Mouse (Mus musculus) bone marrow, adult 2 months (tissue): ENCODE results near the gene Ccdc170. TPM values are rescaled to one million over a fixed set of nuclear protein-coding genes. Genes with fewer than 3 reads are reported as not detected.
"Not testable (repeated sequence)": the region's sequence is repeated elsewhere in the genome, so short reads cannot be mapped to it uniquely, and the experiment has no call there.

Source experiments
- H3K27ac ChIP-seq: fragments of 200-500 bp; 2 replicates; pipeline ENCODE4 v1.5.1; 2012; ENCODE audit warnings: low read depth, mild to moderate bottlenecking, control low read depth, inconsistent platforms, low read length; ENCODE audit not compliant: control insufficient read depth, poor library complexity, insufficient read depth
- H3K4me1 ChIP-seq: fragments of 200-500 bp; 2 replicates; pipeline ENCODE4 v1.6.1; 2011; ENCODE audit warnings: low read length; ENCODE audit not compliant: control insufficient read depth, insufficient read depth
- H3K4me3 ChIP-seq: fragments of 200-500 bp; replicated peaks from 2 replicates; pipeline ENCODE3; 2011; ENCODE audit warnings: mild to moderate bottlenecking, low read depth, low read length, control low read depth; ENCODE audit not compliant: control insufficient read depth
- CTCF ChIP-seq: fragments of 200-500 bp; IDR thresholded peaks from 2 replicates; pipeline ENCODE4 v1.5.1; 2011; ENCODE audit warnings: low read length, control low read depth; ENCODE audit not compliant: control insufficient read depth, insufficient read depth
- POLR2A ChIP-seq: fragments of 200-500 bp; IDR thresholded peaks from 2 replicates; pipeline ENCODE4 v1.6.1; 2011; ENCODE audit warnings: low read depth, mild to moderate bottlenecking, control low read depth, low read length, borderline replicate concordance; ENCODE audit not compliant: control insufficient read depth
- WGBS: fragments of 180-500 bp; shearing (Covaris S2); methylation state at CpG from one replicate; pipeline ENCODE4 v1.1.7; 2018; 5-methylcytosine and 5-hydroxymethylcytosine counted together
- polyA plus RNA-seq: library from polyadenylated mRNA; stranded (reverse); fragments of >200 nt; gene quantifications from 2 replicates; pipeline ENCODE4 v1.2.4, GENCODE M21; 2011; ENCODE audit warnings: low replicate concordance; ENCODE audit not compliant: missing spikeins, insufficient read depth, insufficient read length

The Ccdc170 gene
- 0.45 TPM in 1 of 2 replicates, not detected in the other for polyA plus RNA-seq

DNA sequence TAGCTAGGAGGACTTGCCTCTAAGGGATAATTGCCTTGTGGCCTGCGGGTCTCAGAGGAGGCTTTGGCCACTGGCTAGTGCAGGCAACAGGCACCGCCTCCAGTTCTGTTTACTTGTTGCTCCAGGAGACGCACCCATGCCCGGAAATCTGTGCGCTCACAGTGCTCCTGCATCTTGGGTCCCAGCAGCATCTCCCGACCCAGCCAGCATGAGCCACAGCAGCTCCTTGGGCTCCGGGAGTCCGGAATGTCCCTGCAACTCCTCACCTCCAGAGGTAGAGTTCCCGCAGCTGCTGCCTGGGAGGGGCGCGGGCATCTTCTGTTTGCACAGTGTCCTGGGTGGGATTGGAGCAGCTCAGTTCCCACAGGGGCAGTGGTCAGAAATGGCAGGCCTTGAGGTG lies at the start of gene Ccdc170:
Gene Ccdc170, plus strand, starts transcription at position 148 of the 400 bp plus-strand sequence.
- Histone ChIP-seq H3K4me1 (peaks cover 2% of the 10 kb centered on the region; the same call in 1 of the 2 replicates), H3K4me3 (no peak within 1 kb of the TSS), H3K27ac (no peak within 1 kb of the TSS)
- 85% methylated on average over 11 of the region's 11 CpGs for WGBS
- no peak for TF ChIP-seq CTCF
- no peak for TF ChIP-seq POLR2A

DNA sequence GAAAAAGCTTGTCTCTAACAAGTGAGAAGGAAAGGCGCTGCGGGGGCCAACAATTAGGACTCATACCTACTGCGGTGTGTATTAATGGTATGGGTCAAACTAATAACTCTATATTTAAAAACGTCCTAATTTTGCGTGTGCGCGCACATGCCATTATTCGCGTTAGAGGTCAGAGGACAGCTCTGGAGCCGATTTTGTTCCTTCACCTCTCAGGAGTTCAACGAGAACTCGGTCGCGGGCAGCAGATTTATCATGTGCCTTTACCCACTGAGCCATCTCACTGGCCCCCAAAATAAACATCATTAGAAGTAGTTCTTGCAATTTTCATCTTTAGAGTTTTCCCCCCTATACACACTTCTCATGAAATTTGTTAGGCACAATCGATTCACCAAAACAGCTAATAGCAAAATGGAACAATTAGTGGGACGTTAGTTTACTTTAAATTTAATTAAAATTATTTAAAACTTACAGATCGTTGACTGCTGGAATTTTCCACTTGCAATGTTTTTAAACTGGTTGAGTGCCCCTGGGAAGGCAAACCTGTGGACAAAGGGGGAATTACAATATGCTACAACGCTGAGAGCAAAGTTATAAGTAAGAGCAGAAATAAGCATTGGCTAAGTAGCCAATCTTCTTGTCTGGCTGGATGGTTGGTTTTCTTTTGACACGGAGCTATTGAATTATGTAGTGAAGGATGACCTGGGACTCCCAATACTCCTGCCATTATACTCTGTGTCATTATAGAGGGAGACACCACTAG lies 49.1 kb upstream of the Ccdc170 start:
- H3K4me1 ChIP-seq = peaks cover 1% of the 10 kb centered on the region; the same call in 1 of the 2 replicates
- peak overlapping the region; percentile 97 for H3K27ac ChIP-seq
- WGBS = 3% methylated on average over 19 of the region's 19 CpGs
- TF ChIP-seq CTCF (no peak), POLR2A (no peak)
- peak overlapping the region; percentile 86 for H3K4me3 ChIP-seq

DNA sequence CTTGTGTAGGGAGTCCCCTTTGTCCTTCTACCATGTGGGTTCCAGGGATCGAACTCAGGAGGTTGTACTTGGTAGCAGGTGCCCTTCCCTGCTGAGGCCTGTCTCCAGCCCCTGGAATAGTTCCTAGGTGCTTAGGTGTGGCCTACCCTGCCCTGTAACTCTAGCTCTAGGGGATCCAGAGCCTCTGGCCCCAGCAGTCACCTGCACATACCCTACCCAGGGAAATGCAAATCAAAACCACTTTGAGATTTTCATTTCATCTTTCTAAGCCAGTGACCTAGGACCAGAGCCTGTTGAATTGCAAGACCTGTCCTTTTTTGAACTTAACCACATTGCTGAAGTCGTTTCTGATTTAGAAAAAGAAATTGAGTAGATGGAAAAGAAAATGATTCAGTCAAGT lies 48.4 kb upstream of the Ccdc170 start:
- H3K4me3 ChIP-seq, H3K4me1 ChIP-seq, H3K27ac ChIP-seq: not testable (repeated sequence)
- 50% methylated on average over 2 of the region's 2 CpGs for WGBS

DNA sequence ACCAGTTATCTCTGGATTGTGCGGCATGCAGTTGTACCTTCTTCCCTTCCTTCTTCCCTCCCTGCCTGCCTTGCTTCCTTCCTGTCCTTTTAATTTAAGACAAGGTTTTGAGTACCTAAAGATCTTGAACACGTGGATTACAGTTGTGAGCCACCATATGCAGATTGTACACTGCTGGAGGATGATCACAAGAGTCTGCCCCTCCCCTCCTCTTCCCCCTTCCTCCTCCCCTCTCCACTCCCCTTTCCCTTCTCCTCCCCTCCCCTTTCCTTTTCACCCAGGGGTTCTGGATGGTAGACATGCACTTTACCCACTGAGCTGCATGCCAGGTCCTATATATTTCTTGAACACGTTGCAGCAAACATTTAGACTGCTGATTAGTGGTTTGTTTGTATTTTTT lies 46.9 kb upstream of the Ccdc170 start:
- no peak overlapping the region for H3K4me3 ChIP-seq
- H3K27ac ChIP-seq = no peak overlapping the region
- TF ChIP-seq CTCF = no peak
- TF ChIP-seq POLR2A = no peak
- 61% methylated on average over 3 of the region's 3 CpGs for WGBS
- H3K4me1 ChIP-seq = peaks cover 1% of the 10 kb centered on the region; the same call in 1 of the 2 replicates

DNA sequence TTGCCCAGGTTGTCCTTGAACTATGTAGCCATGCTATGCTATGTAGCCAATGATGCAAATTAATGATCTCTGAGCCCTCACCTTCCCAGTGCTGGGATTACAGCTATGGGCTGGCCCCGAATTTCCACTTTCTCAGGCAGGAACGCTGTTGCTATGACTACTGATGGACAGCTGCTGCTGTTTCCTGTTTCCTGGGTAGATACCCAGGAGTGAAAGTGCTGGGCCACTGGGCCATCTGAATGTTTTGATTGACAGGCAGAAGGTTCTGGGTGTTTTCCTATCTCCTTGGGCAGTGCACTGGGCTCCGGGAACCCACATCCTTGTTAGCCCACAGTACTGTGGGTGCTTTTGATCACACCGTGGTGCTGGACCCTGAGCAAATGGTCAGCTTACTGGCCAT lies 25.9 kb upstream of the Ccdc170 start:
- no peak for TF ChIP-seq CTCF
- no peak for TF ChIP-seq POLR2A
- no peak overlapping the region for H3K4me3 ChIP-seq
- WGBS = 13% methylated on average over 4 of the region's 4 CpGs
- H3K27ac ChIP-seq = no peak overlapping the region
- peaks cover 2% of the 10 kb centered on the region; the same call in 1 of the 2 replicates for H3K4me1 ChIP-seq

DNA sequence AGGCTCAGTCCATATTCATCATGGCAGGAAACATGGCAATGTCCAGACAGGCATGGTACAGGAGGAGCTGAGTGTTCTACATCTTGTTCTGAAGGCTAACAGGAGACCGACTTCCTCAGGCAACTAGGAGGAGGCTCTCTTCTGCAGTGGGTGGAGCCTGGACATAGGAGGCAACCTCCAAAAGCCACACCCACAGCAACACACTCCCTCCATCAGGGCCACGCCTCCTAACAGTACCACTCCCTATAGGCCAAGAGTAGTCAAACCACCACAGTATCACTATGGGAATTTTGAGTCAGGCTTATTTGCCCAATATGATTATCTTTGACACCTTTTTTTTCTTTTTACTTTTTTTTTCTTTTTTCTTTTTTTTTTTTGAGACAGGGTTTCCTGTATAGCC lies 22.1 kb upstream of the Ccdc170 start:
- 77% methylated on average over 2 of the region's 2 CpGs for WGBS
- Histone ChIP-seq H3K4me3 (no peak overlapping the region), H3K4me1 (peaks cover 2% of the 10 kb centered on the region; the same call in 1 of the 2 replicates), H3K27ac (no peak overlapping the region)
- TF ChIP-seq POLR2A (no peak), CTCF (no peak)

DNA sequence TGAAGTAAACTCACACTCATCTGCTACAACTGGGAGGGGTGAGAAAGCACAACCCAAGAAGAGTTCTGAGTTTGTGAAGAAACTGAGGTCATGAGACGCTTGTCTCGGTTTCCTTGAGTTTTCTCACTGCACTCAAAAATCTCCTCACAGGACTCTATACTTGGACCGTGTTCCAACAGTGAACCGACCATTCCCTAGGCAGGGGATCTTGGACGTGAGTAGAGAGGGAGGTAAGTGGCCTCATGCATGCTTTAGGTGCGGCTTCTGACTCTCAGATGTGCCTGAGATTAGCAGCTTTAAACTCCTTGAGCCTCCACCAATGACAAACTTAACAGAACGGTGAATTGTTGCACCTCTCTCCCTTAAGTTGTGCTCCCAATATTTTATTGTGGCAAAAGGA lies 16.5 kb upstream of the Ccdc170 start:
- Histone ChIP-seq H3K27ac (no peak overlapping the region), H3K4me1 (no peaks in the 10 kb centered on the region), H3K4me3 (no peak overlapping the region)
- TF ChIP-seq POLR2A = no peak
- TF ChIP-seq CTCF = no peak
- 82% methylated on average over 7 of the region's 7 CpGs for WGBS

DNA sequence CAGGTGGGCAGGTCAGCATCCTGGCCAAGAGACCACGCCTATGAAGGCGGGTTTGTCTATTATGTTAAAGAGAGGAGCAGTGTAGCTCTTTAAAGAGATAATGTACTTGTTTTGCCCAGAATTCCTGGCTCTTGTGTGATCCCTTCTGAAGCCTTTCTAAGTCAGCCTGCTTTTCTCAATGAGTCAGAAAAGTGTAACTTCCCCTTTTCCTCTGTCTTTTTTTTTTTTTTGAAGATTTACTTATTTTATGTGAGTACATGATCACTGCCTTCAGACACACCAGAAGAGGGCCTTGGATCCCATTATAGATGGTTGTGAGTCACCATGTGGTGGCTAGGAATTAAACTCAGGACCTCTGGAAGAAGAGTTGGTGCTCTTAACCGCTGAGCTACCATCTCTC lies 12.9 kb upstream of the Ccdc170 start:
- H3K4me1 ChIP-seq = no peaks in the 10 kb centered on the region
- TF ChIP-seq POLR2A (no peak), CTCF (no peak)
- no peak overlapping the region for H3K4me3 ChIP-seq
- 52% methylated on average over 3 of the region's 3 CpGs for WGBS
- no peak overlapping the region for H3K27ac ChIP-seq

DNA sequence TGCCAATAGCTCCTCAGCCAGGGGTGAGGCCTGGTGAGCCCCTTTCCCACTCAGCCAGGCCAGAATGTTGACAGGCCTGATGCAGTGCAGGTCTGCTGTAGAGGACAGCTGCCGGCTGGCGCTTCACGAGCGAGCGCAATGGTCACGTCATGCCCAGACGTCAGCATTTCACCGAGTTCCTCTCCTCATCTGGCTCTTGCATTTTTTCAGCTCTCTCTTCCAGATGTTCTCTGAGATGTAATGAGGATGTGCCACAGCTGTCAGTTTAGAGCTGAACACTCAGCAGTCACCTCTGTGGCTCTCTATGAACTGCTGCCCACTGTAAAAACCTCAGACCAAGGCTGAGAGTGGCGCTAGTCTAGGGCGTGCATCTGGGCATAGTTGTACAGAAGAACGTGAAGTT lies 8.7 kb upstream of the Ccdc170 start:
- Histone ChIP-seq H3K4me3 (no peak overlapping the region), H3K27ac (no peak overlapping the region), H3K4me1 (no peaks in the 10 kb centered on the region)
- WGBS = 87% methylated on average over 11 of the region's 11 CpGs
- no peak for TF ChIP-seq CTCF
- no peak for TF ChIP-seq POLR2A
